Mouse (Mus musculus) limb, embryonic 12.5 days (tissue): ENCODE data around the gene Aspscr1. TPM values are rescaled to one million over a fixed set of nuclear protein-coding genes. Genes with fewer than 3 reads are reported as not detected.

ENCODE experiments used
- ATAC-seq: fragments of 200-750 bp; cut with Nextera tagmentation; 2 replicates; pipeline ENCODE4 v1.8.0; 2017; ENCODE audit warnings: low read depth, moderate TSS enrichment; ENCODE audit not compliant: insufficient number of reproducible peaks, insufficient read depth, low FRiP score, low TSS enrichment
- H3K27ac ChIP-seq: fragments of 300-500 bp; sonication (generic); 2 replicates; pipeline ENCODE4 v1.5.1; 2016; ENCODE audit warnings: mild to moderate bottlenecking, moderate library complexity
- H3K27me3 ChIP-seq: fragments of 300-500 bp; sonication (generic); 2 replicates; pipeline ENCODE4 v1.6.1; 2016; ENCODE audit warnings: mild to moderate bottlenecking, moderate library complexity
- H3K36me3 ChIP-seq: fragments of 300-500 bp; sonication (generic); 2 replicates; pipeline ENCODE4 v1.6.1; 2016; ENCODE audit warnings: mild to moderate bottlenecking, moderate library complexity
- H3K4me1 ChIP-seq: fragments of 300-500 bp; sonication (generic); replicated peaks from 2 replicates; pipeline ENCODE4 v1.6.1; 2016
- H3K4me2 ChIP-seq: fragments of 300-500 bp; sonication (generic); 2 replicates; pipeline ENCODE4 v1.6.1; 2016; ENCODE audit warnings: mild to moderate bottlenecking, moderate library complexity
- H3K4me3 ChIP-seq: fragments of 300-500 bp; sonication (generic); replicated peaks from 2 replicates; pipeline ENCODE4 v1.5.1; 2016; ENCODE audit warnings: mild to moderate bottlenecking
- H3K9ac ChIP-seq: fragments of 300-500 bp; sonication (generic); replicated peaks from 2 replicates; pipeline ENCODE4 v1.6.1; 2016; ENCODE audit warnings: mild to moderate bottlenecking, moderate library complexity
- H3K9me3 ChIP-seq: fragments of 300-500 bp; sonication (generic); 2 replicates; pipeline ENCODE4 v1.6.1; 2016; ENCODE audit warnings: mild to moderate bottlenecking, moderate library complexity
- WGBS: fragments of 180-500 bp; shearing (Covaris S2); methylation state at CpG from one replicate; pipeline ENCODE4 v1.1.7; 2016; 5-methylcytosine and 5-hydroxymethylcytosine counted together
- polyA plus RNA-seq: library from polyadenylated mRNA; unstranded; fragments of >200 nt; fragmentation: Nextera tagmentation; extraction: Ambion mirVana; gene quantifications from 2 replicates; pipeline ENCODE4 v1.2.1, GENCODE M21; 2016

Gene Aspscr1
- polyA plus RNA-seq, 1 experiment from 2014 or later = 149 TPM

- 0 out of 2 replicates have a peak overlapping the region, but pooled peaks have one; percentile 12 for H3K9ac ChIP-seq
- no peak overlapping the region for H3K4me3 ChIP-seq
- ATAC-seq = no peak
Observed at GRCm38 (mm10) chr11:120686650-120687272, 14.0 kb downstream of the Aspscr1 start.

DNA sequence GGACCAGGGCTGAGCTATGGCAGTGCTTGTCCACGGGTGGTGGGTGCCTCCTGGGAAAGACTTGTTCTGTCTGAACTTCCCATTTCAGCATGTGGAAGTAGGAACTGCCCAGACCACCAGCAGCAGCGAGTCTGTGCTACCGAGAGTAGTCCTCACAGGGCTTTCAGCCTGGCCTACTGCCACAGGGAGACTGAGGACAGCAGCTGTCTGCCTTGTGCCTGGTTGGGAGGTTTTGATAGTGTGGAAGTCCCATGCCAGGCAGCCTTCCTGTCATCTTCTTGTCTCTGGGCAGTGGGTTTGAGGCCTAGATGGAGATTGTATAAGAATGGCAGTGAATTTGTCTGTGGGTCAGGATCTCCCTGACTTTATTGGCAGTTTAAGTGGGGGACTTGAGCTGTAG lies 16.6 kb downstream of the Aspscr1 start:
- Histone ChIP-seq H3K36me3 (peaks cover 83% of the 10 kb centered on the region), H3K27me3 (no peaks in the 10 kb centered on the region), H3K4me3 (no peak overlapping the region), H3K4me2 (no peak overlapping the region), H3K9ac (no peak overlapping the region), H3K27ac (no peak overlapping the region), H3K4me1 (peaks cover 12% of the 10 kb centered on the region), H3K9me3 (no peaks in the 10 kb centered on the region)
- ATAC-seq = no peak
- 79% methylated on average over 3 of the region's 3 CpGs for WGBS

More at GRCm38 (mm10) chr11:120686650-120687272, 14.0 kb downstream of the Aspscr1 start:
- H3K36me3 ChIP-seq = peaks cover 82% of the 10 kb centered on the region
- peak overlapping the region; percentile 76 for H3K27ac ChIP-seq
- no peaks in the 10 kb centered on the region for H3K27me3 ChIP-seq
- WGBS = 82% methylated on average over 20 of the region's 20 CpGs
- peaks cover 16% of the 10 kb centered on the region; the same call in 1 of the 2 replicates for H3K4me1 ChIP-seq
- H3K4me2 ChIP-seq = no peak overlapping the region
- H3K9me3 ChIP-seq = no peaks in the 10 kb centered on the region

DNA sequence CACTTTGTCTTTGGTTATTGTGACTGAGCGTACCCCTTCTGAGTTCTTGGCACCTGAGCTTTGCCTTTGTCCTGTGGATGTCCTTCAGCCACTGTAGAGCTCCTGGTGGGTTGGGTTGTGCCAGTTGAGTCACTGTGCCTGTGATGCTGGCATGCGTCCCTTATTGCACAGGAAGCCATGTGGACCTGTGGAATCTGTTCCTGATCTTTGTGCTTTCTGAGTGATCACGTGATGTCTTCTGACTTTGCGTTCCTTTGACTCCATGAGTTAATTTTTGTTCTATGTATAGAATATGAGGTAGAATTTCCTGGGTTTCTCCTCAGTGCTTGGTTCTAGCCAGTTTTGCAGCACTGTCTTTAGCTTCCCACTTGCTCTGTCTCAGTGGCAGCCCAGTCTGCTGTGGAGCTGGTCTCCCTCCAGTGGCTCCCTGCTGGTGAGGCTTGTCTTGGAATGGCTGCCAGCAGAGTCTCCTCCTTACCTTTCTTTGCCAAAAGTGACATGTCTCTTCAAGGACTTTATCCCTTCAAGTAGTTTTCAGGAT lies 19.8 kb downstream of the Aspscr1 start:
- Histone ChIP-seq H3K27ac (no peak overlapping the region), H3K9ac (no peak overlapping the region), H3K4me1 (peaks cover 29% of the 10 kb centered on the region), H3K27me3 (no peaks in the 10 kb centered on the region), H3K4me3 (no peak overlapping the region), H3K9me3 (0 out of 2 replicates have a peak, but pooled peaks cover 4% of the 10 kb centered on the region), H3K36me3 (peaks cover 81% of the 10 kb centered on the region), H3K4me2 (no peak overlapping the region)
- no peak for ATAC-seq
- 91% methylated on average over 4 of the region's 4 CpGs for WGBS

DNA sequence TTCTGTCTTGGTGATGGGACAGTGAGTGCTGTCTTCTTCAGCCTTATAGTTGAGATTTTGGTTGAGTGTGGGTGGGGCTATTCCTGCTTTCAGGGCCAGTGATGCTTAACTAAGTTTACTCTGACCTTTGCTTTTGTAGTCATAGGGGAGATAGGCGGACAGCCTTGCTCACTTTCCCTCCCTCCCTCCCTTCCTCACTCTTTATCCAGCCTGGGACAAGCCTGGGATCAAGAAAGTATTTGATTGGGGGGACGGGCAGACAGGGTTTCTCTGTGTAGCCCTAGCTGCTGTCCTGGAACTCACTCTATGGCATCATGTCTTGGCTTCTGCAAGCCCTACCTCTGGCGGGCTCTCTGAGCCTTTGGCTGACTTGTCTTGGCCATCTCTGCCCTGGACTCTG lies 20.7 kb downstream of the Aspscr1 start:
- Histone ChIP-seq H3K4me2 (no peak overlapping the region), H3K9me3 (0 out of 2 replicates have a peak, but pooled peaks cover 4% of the 10 kb centered on the region), H3K27me3 (no peaks in the 10 kb centered on the region), H3K27ac (no peak overlapping the region), H3K36me3 (peaks cover 73% of the 10 kb centered on the region), H3K4me3 (no peak overlapping the region), H3K9ac (no peak overlapping the region), H3K4me1 (peaks cover 37% of the 10 kb centered on the region)
- ATAC-seq = no peak
- 83% methylated on average over 3 of the region's 3 CpGs for WGBS

DNA sequence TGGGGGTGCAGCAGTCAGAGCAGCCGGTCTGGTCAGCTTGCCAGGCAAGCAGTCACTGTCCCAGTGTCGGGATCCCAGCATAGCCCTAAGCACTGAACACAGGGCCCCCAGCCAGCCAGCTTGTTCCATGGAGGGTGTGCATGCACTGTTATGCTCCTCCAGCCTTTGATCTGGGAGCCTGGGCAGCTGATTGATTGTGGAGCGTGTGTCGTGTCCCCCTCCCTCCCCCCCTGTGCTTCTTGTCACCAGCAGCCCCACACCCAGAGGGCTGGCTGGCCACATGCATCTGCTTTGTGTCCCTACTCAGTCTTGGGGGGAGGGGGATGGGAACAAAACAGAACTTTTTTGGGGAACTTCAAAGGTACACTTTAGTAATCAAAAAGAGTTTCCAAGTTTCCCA lies 22.4 kb downstream of the Aspscr1 start:
- H3K4me3 ChIP-seq = no peak overlapping the region
- 0 out of 2 replicates have a peak overlapping the region, but pooled peaks have one; percentile 11 for H3K4me2 ChIP-seq
- no peak overlapping the region for H3K9ac ChIP-seq
- WGBS = 10% methylated on average over 4 of the region's 4 CpGs
- peak overlapping the region; percentile 87 for H3K27ac ChIP-seq
- ATAC-seq = peak; percentile 41; the same call in 1 of the 2 replicates
- peaks cover 37% of the 10 kb centered on the region for H3K4me1 ChIP-seq
- H3K27me3 ChIP-seq = no peaks in the 10 kb centered on the region
- H3K36me3 ChIP-seq = peaks cover 69% of the 10 kb centered on the region
- H3K9me3 ChIP-seq = 0 out of 2 replicates have a peak, but pooled peaks cover 4% of the 10 kb centered on the region

GRCm38 (mm10) chr11:120695641-120696040 lies 22.9 kb downstream of the Aspscr1 start:
- Histone ChIP-seq H3K4me1 (peaks cover 37% of the 10 kb centered on the region), H3K4me2 (peak overlapping the region; percentile 11), H3K9me3 (0 out of 2 replicates have a peak, but pooled peaks cover 4% of the 10 kb centered on the region), H3K27ac (peak overlapping the region; percentile 87), H3K4me3 (no peak overlapping the region), H3K27me3 (no peaks in the 10 kb centered on the region), H3K36me3 (peaks cover 69% of the 10 kb centered on the region), H3K9ac (peak overlapping the region; percentile 32)
- 5% methylated on average over 12 of the region's 12 CpGs for WGBS
- ATAC-seq = peak; percentile 64

GRCm38 (mm10) chr11:120696568-120696967 lies 23.8 kb downstream of the Aspscr1 start:
- no peaks in the 10 kb centered on the region for H3K27me3 ChIP-seq
- H3K4me2 ChIP-seq = no peak overlapping the region
- WGBS = 91% methylated on average over 6 of the region's 6 CpGs
- no peak overlapping the region for H3K4me3 ChIP-seq
- H3K27ac ChIP-seq = peak overlapping the region; percentile 87
- no peak overlapping the region for H3K9ac ChIP-seq
- 0 out of 2 replicates have a peak, but pooled peaks cover 4% of the 10 kb centered on the region for H3K9me3 ChIP-seq
- H3K36me3 ChIP-seq = peaks cover 71% of the 10 kb centered on the region
- H3K4me1 ChIP-seq = peaks cover 37% of the 10 kb centered on the region
- no peak for ATAC-seq

DNA sequence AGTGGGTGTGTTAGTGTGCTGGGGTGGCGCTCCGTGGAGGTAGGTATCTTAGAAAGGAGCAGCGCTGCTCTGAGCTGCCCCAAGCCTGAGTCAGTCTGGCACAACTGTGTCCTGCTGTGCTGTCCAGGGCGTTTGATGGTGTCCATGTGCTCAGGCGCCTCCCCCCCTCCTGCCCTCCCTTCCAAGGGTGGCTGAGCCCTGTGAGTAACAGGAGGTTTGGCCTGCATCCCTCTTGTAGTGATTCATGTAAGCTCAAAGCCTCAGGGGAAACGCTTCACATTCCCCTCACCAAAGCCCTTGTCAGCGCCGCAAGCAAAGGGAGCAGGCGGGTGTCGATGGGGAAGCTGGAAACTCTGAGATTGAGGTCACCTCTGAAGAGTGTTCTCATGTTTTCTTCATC lies 25.0 kb downstream of the Aspscr1 start:
- peak overlapping the region; percentile 41 for H3K27ac ChIP-seq

DNA sequence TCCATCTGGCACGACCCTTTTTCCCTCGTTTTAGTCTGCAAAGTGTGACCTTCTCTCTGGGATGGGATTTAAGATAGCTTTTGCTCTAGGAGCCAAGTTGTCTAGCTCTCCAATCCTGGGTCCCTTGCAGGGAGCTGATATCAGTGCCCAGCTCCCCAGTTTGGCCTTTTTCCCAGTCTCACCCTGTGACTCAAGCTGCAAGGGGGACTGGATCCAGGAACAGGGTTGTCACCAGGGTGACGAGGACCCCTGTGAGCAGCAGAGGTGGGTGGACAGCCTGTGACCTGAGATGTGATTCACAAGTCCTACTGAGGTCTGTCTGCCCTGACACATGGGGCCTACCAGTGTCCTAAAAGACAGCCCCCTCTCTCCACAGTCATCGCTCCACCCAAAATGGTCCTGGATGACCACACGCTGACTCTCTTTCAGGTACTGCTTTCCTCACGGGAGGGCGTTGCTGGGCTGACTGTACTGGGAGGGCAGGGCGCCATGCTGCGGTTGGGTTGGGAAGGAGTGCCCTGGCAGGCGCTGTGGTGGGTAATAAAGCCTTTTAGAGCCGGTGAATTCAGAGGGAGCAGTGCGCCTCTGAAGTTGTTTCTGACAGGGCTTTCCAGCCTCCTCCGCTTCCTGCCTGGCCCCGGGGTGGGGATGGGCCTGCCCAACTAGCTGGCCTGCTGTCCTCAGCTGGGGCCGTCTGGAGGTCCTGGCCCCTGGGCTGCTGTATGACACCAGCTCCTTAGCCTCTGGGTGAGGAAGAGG lies 31.1 kb downstream of the Aspscr1 start:
- no peak overlapping the region for H3K4me3 ChIP-seq
- ATAC-seq = no peak
- no peaks in the 10 kb centered on the region for H3K9me3 ChIP-seq
- H3K27me3 ChIP-seq = no peaks in the 10 kb centered on the region
- H3K27ac ChIP-seq = peak overlapping the region; percentile 92
- WGBS = 15% methylated on average over 15 of the region's 15 CpGs
- H3K9ac ChIP-seq = peak overlapping the region; percentile 45; the same call in 1 of the 2 replicates
- peaks cover 42% of the 10 kb centered on the region for H3K36me3 ChIP-seq
- peak overlapping the region; percentile 39 for H3K4me2 ChIP-seq
- peaks cover 58% of the 10 kb centered on the region for H3K4me1 ChIP-seq

More for the DNA sequence above, 25.0 kb downstream of the Aspscr1 start:
- Histone ChIP-seq H3K9ac (0 out of 2 replicates have a peak overlapping the region, but pooled peaks have one; percentile 5), H3K4me2 (no peak overlapping the region), H3K4me3 (no peak overlapping the region), H3K9me3 (0 out of 2 replicates have a peak, but pooled peaks cover 4% of the 10 kb centered on the region), H3K4me1 (peaks cover 37% of the 10 kb centered on the region), H3K36me3 (peaks cover 70% of the 10 kb centered on the region), H3K27me3 (no peaks in the 10 kb centered on the region)
- WGBS = 38% methylated on average over 10 of the region's 10 CpGs
- no peak for ATAC-seq

DNA sequence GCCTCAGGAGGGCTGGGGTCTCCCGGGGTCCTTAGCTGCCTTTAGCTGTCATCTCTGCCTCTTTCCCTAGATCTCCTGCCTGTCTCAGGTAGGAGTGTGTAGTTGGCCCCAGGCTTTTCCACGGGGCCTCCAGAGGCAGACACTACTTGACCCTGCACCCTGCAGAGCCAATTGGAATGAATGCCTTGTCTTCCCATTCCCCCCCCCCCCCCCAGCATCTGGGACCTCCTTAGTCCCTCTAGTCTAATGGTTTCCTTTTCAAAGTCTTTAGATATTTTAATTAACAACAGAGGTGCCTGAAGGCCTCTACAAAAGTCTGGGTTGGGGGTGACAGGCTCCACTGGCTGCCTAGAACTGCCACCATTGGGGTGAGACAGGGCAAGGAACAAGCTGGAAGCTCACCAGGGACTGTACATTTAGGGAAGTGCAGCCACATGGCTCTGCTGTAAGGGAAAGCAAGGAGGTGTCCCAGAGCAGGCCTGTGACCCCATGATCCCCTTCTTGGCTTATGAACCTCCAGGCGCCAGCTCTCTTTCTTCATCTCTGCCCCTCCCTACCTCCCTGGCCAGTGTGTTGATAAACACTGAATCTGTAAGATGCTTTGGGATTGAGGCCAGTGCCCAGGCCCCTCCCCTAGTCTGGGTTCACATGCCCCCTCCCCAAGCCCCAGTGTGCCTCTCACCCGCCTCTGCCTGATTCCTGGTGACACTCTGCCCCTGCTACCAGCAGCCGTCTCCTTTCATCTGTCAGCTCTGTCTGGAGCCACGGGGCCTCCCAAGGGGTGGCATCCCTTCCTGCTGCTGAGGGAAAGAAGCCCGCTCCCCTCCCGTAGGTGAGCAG lies 31.9 kb downstream of the Aspscr1 start:
- Histone ChIP-seq H3K36me3 (peaks cover 48% of the 10 kb centered on the region), H3K4me1 (peaks cover 66% of the 10 kb centered on the region), H3K4me2 (peak overlapping the region; percentile 39), H3K9ac (peak overlapping the region; percentile 45; the same call in 1 of the 2 replicates), H3K27me3 (no peaks in the 10 kb centered on the region), H3K9me3 (no peaks in the 10 kb centered on the region), H3K27ac (peak overlapping the region; percentile 92), H3K4me3 (no peak overlapping the region)
- WGBS = 11% methylated on average over 8 of the region's 8 CpGs
- ATAC-seq = no peak
